Comparison of ENCODE assay signal across 32 mouse cellular contexts in the genomic region with DNA sequence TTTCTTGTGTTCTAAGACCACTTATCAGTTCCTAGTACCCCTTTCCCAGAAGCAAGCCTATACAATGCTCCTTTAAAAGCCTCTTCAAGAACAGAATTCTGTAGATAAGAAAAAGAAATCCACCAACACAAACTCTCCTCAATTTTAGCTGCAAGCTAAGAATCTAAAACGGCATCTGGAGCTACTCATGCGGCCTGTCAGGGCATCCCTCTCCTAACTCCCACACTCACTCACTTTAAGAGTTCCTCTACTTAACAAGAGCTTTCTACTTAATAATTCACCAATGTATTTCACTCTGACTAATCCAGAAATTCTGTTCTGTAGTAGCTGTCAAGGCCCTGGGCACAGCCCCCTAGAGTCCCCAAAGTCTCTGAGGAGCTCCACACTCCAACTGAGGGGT. TPM values are rescaled to one million over a fixed set of nuclear protein-coding genes. Genes with fewer than 3 reads are reported as not detected.
DNase-seq lines count a peak whose midpoint lies in the region; ATAC-seq and TF ChIP-seq lines count a peak whose summit lies in the region.
"Had no signal": no experiment of that assay in that cellular context is flagged by ENCODE, and none has a peak within 500 bp of the region (broad histone marks: within the 10 kb centered on the region; RNA-seq: fewer than 3 reads in every experiment).

No protein-coding gene starts in this region.

- WGBS in kidney, embryonic 16.5 days = 32% methylated on average over 2 of the region's 2 CpGs
- 42% methylated on average over 2 of the region's 2 CpGs for WGBS in kidney, embryonic 14.5 days

- no peak overlapping the region for H3K4me2 ChIP-seq in kidney, embryonic 16.5 days (replicated peaks; ENCODE audit: low read depth, low read length)
- no peak overlapping the region for H3K4me2 ChIP-seq in kidney, embryonic 14.5 days (replicated peaks; ENCODE audit: low read depth, low read length)
- H3K4me2 ChIP-seq: embryonic facial prominence, embryonic 12.5 days; embryonic facial prominence, embryonic 15.5 days; heart, embryonic 11.5 days; hindbrain, embryonic 12.5 days; hindbrain, embryonic 15.5 days had no signal

- H3K4me1 ChIP-seq in kidney, embryonic 16.5 days (ENCODE audit: insufficient read depth, low read length) = peaks cover 3% of the 10 kb centered on the region; the same call in 1 of the 2 replicates
- no peaks in the 10 kb centered on the region for H3K4me1 ChIP-seq in kidney, embryonic 14.5 days (ENCODE audit: control insufficient read depth, insufficient read depth, low read length)
- H3K4me1 ChIP-seq in ES-E14 (ENCODE audit: control insufficient read depth in 2 of 2, insufficient read depth in 2 of 2, low read length in 2 of 2, poor library complexity in 1 of 2) = peaks cover 3 to 14% of the 10 kb centered on the region in 2 experiments; a peak in 3 of 4 replicates
- H3K4me1 ChIP-seq: embryonic facial prominence, embryonic 12.5 days; embryonic facial prominence, embryonic 15.5 days; hindbrain, embryonic 12.5 days; hindbrain, embryonic 15.5 days had no signal

- in situ Hi-C loops in ES-E14 (cut with MboI; ENCODE audit: low sequenced_read_pairs in 2 of 2, unreplicated experiment in 2 of 2) = loop anchor here (25.0 kb wide), 2 partner anchors 96 to 346 kb away; partner anchors contain the start of genes Apoa2 (in 1 of the 2), Fcer1g (in 1 of the 2) and Fcgr2b (in 1 of the 2)

- no peak overlapping the region for H3K27ac ChIP-seq in kidney, embryonic 16.5 days (ENCODE audit: low read length)
- no peak overlapping the region for H3K27ac ChIP-seq in kidney, embryonic 14.5 days (ENCODE audit: low read depth, low read length)
- H3K27ac ChIP-seq in ES-E14 (ENCODE audit: insufficient read depth, low read depth, low read length, poor library complexity, severe bottlenecking) = peak overlapping the region; percentile 72; the same call in 1 of the 2 replicates
- H3K27ac ChIP-seq: embryonic facial prominence, embryonic 12.5 days; embryonic facial prominence, embryonic 15.5 days; gastrocnemius, adult 2 months; hindbrain, embryonic 12.5 days; hindbrain, embryonic 15.5 days had no signal

- no peak for DNase-seq in kidney, postnatal 25 days
- peak; percentile 55 to 57 for DNase-seq in kidney, postnatal 4 days
- DNase-seq in ES-E14 (ENCODE audit: low read depth, low spot score) = no peak
- DNase-seq: adrenal gland, adult 8-10 months; adrenal gland, postnatal 25 days; B cell, adult 2 months; cerebellum, adult 18-20 months; cerebellum, adult 9-11 months; cerebellum, postnatal 25 days; forebrain, postnatal 0 days; gastrocnemius, adult 2 months; gastrocnemius, postnatal 14 days had no signal

- no peaks in the 10 kb centered on the region for H3K36me3 ChIP-seq in kidney, embryonic 16.5 days (ENCODE audit: insufficient read depth, low read length)
- H3K36me3 ChIP-seq in kidney, embryonic 14.5 days (ENCODE audit: control insufficient read depth, insufficient read depth, low read length) = no peaks in the 10 kb centered on the region
- no peaks in the 10 kb centered on the region for H3K36me3 ChIP-seq in ES-E14 (ENCODE audit: control insufficient read depth, insufficient read depth, low read length, poor library complexity, severe bottlenecking)
- H3K36me3 ChIP-seq: embryonic facial prominence, embryonic 12.5 days; embryonic facial prominence, embryonic 15.5 days; hindbrain, embryonic 12.5 days; hindbrain, embryonic 15.5 days had no signal

- H3K9me3 ChIP-seq in kidney, embryonic 16.5 days (ENCODE audit: low read length) = no peaks in the 10 kb centered on the region
- no peaks in the 10 kb centered on the region for H3K9me3 ChIP-seq in kidney, embryonic 14.5 days (ENCODE audit: control insufficient read depth, low read length)
- H3K9me3 ChIP-seq in ES-E14 (ENCODE audit: control insufficient read depth, insufficient read depth, low read depth, low read length) = no peaks in the 10 kb centered on the region
- H3K9me3 ChIP-seq: embryonic facial prominence, embryonic 12.5 days; embryonic facial prominence, embryonic 15.5 days; hindbrain, embryonic 12.5 days; hindbrain, embryonic 15.5 days had no signal

- 0 out of 2 replicates have a peak, but pooled peaks have one; percentile 19 for ATAC-seq in kidney, embryonic 16.5 days (ENCODE audit: low FRiP score, low TSS enrichment)
- no peak for ATAC-seq in kidney, embryonic 14.5 days (ENCODE audit: low FRiP score, low TSS enrichment)
- ATAC-seq in megakaryocyte progenitor cell, adult 5-6 weeks (replicated peaks; ENCODE audit: poor library complexity) = no peak
- ATAC-seq: activated CD4-positive, CD25-positive, alpha-beta regulatory T cell, adult 4 months; forebrain, embryonic 14.5 days; forebrain, postnatal 0 days had no signal

- no peak overlapping the region for H3K4me3 ChIP-seq in kidney, embryonic 16.5 days (ENCODE audit: low read length)
- H3K4me3 ChIP-seq in kidney, embryonic 14.5 days (ENCODE audit: low read length) = no peak overlapping the region
- H3K4me3 ChIP-seq in ES-E14 (ENCODE audit: insufficient read depth in 1 of 2, low read depth in 1 of 2, low read length in 2 of 2, poor library complexity in 1 of 2, severe bottlenecking in 1 of 2) = no peak overlapping the region
- H3K4me3 ChIP-seq: embryonic facial prominence, embryonic 12.5 days; embryonic facial prominence, embryonic 15.5 days; gastrocnemius, adult 2 months; hindbrain, embryonic 12.5 days; hindbrain, embryonic 15.5 days had no signal

- no peaks in the 10 kb centered on the region for H3K27me3 ChIP-seq in kidney, embryonic 16.5 days (ENCODE audit: insufficient read depth, low read length)
- H3K27me3 ChIP-seq in kidney, embryonic 14.5 days (ENCODE audit: control insufficient read depth, insufficient read depth, low read length) = no peaks in the 10 kb centered on the region
- H3K27me3 ChIP-seq: CH12.LX; embryonic facial prominence, embryonic 12.5 days; embryonic facial prominence, embryonic 15.5 days; hindbrain, embryonic 15.5 days had no signal

- H3K9ac ChIP-seq in kidney, embryonic 16.5 days (replicated peaks; ENCODE audit: low read length) = no peak overlapping the region
- H3K9ac ChIP-seq in kidney, embryonic 14.5 days (ENCODE audit: low read depth, low read length) = no peak overlapping the region
- no peak overlapping the region for H3K9ac ChIP-seq in ES-E14 (ENCODE audit: insufficient read depth, low read depth, low read length, poor library complexity, severe bottlenecking)
- H3K9ac ChIP-seq: embryonic facial prominence, embryonic 12.5 days; embryonic facial prominence, embryonic 15.5 days; forebrain, postnatal 0 days; hindbrain, embryonic 12.5 days; hindbrain, embryonic 15.5 days had no signal

TF ChIP-seq in ES-E14, 5 proteins besides CTCF, POLR2A, EP300 and RAD21:
- TF ChIP-seq ZNF384 (IDR thresholded peaks at IDR 0.05; ENCODE audit: low read depth, low read length) (no peak), MAFK (IDR thresholded peaks at IDR 0.05; ENCODE audit: insufficient read depth, low read depth, low read length) (no peak), HCFC1 (IDR thresholded peaks at IDR 0.05; ENCODE audit: borderline replicate concordance, insufficient read depth, low read length) (no peak), ZC3H11A (IDR thresholded peaks at IDR 0.05; ENCODE audit: borderline replicate concordance, low read depth, low read length) (no peak), CHD2 (IDR thresholded peaks at IDR 0.05; ENCODE audit: low read depth, low read length) (no peak)

RNA-seq across cellular contexts. Expression of gene Dusp12, which starts 6.3 kb away (rescaled TPM):
- polyA plus RNA-seq in kidney, embryonic 16.5 days (2015; fragmentation: Nextera tagmentation; extraction: Ambion mirVana) = 39.5 and 40.5 TPM in 2 replicates
- polyA plus RNA-seq in kidney, embryonic 14.5 days (2014; fragmentation: Nextera tagmentation; extraction: Ambion mirVana) = 36.9 and 41.7 TPM in 2 replicates
- 35.0 and 47.6 TPM in 2 replicates for total RNA-seq in ES-E14 (2012; rRNA removed)
- total RNA-seq in megakaryocyte progenitor cell, adult 5-6 weeks (2015) = 17.6 and 19.9 TPM in 2 replicates
- 9.4 and 10.3 TPM in 2 replicates for total RNA-seq in megakaryocyte progenitor cell, adult 5-6 weeks (2017)

RNA-seq across cellular contexts. Expression of gene Gm26620, which starts 6.8 kb away (rescaled TPM):
- 0.58 and 0.64 TPM in 2 replicates for polyA plus RNA-seq in kidney, embryonic 16.5 days (2015; fragmentation: Nextera tagmentation; extraction: Ambion mirVana)
- polyA plus RNA-seq in kidney, embryonic 14.5 days (2014; fragmentation: Nextera tagmentation; extraction: Ambion mirVana) = 0.69 TPM in 1 of 2 replicates, not detected in the other
- total RNA-seq in ES-E14 (2012; rRNA removed) = 2.8 and 3.5 TPM in 2 replicates
- total RNA-seq in megakaryocyte progenitor cell, adult 5-6 weeks (2015) = 1.3 TPM in 1 of 2 replicates, not detected in the other
- total RNA-seq in megakaryocyte progenitor cell, adult 5-6 weeks (2017) = 0.20 TPM in 1 of 2 replicates, not detected in the other
- total RNA-seq: common myeloid progenitor, adult 5-6 weeks; hematopoietic stem cell, adult 5-6 weeks had no signal
- polyA plus RNA-seq: activated CD4-positive, CD25-positive, alpha-beta regulatory T cell, adult 4 months; embryonic facial prominence, embryonic 12.5 days; heart, embryonic 14.5 days; hindbrain, embryonic 12.5 days had no signal

RNA-seq across cellular contexts. Expression of gene Fcrlb, which starts 21.1 kb away (rescaled TPM):
- 0.18 and 0.24 TPM in 2 replicates for polyA plus RNA-seq in kidney, embryonic 16.5 days (2015; fragmentation: Nextera tagmentation; extraction: Ambion mirVana)
- polyA plus RNA-seq in kidney, embryonic 14.5 days (2014; fragmentation: Nextera tagmentation; extraction: Ambion mirVana) = not detected in 2 replicates
- total RNA-seq in ES-E14 (2012; rRNA removed) = 0.16 TPM in 1 of 2 replicates, not detected in the other
- total RNA-seq in megakaryocyte progenitor cell, adult 5-6 weeks (2015) = not detected in 2 replicates
- not detected in 2 replicates for total RNA-seq in megakaryocyte progenitor cell, adult 5-6 weeks (2017)
- total RNA-seq: adrenal gland, adult 8-10 months; adrenal gland, postnatal 25 days; CH12.LX; common myeloid progenitor, adult 5-6 weeks; forebrain, postnatal 0 days; gastrocnemius, adult 2 months; gastrocnemius, postnatal 14 days; gastrocnemius, postnatal 4 days; heart, adult 8-10 months; heart, postnatal 25 days; hematopoietic stem cell, adult 5-6 weeks had no signal
- polyA plus RNA-seq: activated CD4-positive, CD25-positive, alpha-beta regulatory T cell, adult 4 months; embryonic facial prominence, embryonic 12.5 days; forebrain, embryonic 11.5 days; forebrain, embryonic 14.5 days; heart, embryonic 11.5 days; heart, postnatal 0 days; hindbrain, embryonic 12.5 days had no signal

RNA-seq across cellular contexts. Expression of gene Atf6, which starts 24.1 kb away (rescaled TPM):
- 8.7 and 9.6 TPM in 2 replicates for polyA plus RNA-seq in kidney, embryonic 16.5 days (2015; fragmentation: Nextera tagmentation; extraction: Ambion mirVana)
- 6.7 and 11.6 TPM in 2 replicates for polyA plus RNA-seq in kidney, embryonic 14.5 days (2014; fragmentation: Nextera tagmentation; extraction: Ambion mirVana)
- total RNA-seq in ES-E14 (2012; rRNA removed) = 33.2 and 39.0 TPM in 2 replicates
- total RNA-seq in megakaryocyte progenitor cell, adult 5-6 weeks (2015) = 27.6 and 31.8 TPM in 2 replicates
- total RNA-seq in megakaryocyte progenitor cell, adult 5-6 weeks (2017) = 24.3 and 27.5 TPM in 2 replicates

RNA-seq across cellular contexts. Expression of gene Fcrla, which starts 35.7 kb away (rescaled TPM):
- not detected in 2 replicates for polyA plus RNA-seq in kidney, embryonic 16.5 days (2015; fragmentation: Nextera tagmentation; extraction: Ambion mirVana)
- not detected in 2 replicates for polyA plus RNA-seq in kidney, embryonic 14.5 days (2014; fragmentation: Nextera tagmentation; extraction: Ambion mirVana)
- total RNA-seq in ES-E14 (2012; rRNA removed) = not detected in 2 replicates
- not detected in 2 replicates for total RNA-seq in megakaryocyte progenitor cell, adult 5-6 weeks (2015)
- total RNA-seq in megakaryocyte progenitor cell, adult 5-6 weeks (2017) = not detected in 2 replicates
- total RNA-seq: common myeloid progenitor, adult 5-6 weeks; forebrain, postnatal 0 days; gastrocnemius, adult 2 months had no signal
- polyA plus RNA-seq: embryonic facial prominence, embryonic 12.5 days; embryonic facial prominence, embryonic 15.5 days; forebrain, embryonic 11.5 days; forebrain, embryonic 14.5 days; frontal cortex, adult 2 months; hindbrain, embryonic 12.5 days; hindbrain, embryonic 15.5 days had no signal

Comparison
In these comparisons a context has a peak if more than half of its experiments do, and no peak if none do; other contexts are left out.
1. DNase-seq: peak in kidney, postnatal 4 days (2 of 2); none in kidney, postnatal 25 days (0 of 2) and ES-E14 (single experiment).